Mouse (Mus musculus): ENCODE measurements around the gene Arhgef3.
"Not testable (repeated sequence)": the region's sequence is repeated elsewhere in the genome, so short reads cannot be mapped to it uniquely, and the experiment has no call there.

DNA sequence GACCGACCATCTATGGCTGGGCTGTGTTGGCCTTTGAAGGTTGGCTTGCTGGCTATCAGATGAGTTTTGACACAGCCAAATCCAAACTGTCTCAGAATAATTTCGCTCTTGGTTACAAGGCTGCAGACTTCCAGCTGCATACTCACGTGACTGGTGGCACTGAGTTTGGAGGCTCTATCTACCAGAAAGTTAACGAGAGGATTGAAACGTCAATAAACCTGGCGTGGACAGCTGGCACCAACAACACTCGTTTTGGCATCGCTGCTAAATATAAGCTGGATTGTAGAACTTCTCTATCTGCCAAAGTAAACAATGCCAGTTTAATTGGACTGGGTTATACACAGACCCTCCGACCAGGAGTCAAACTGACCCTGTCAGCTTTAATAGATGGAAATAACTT is 96.1 kb downstream of the Arhgef3 start:
- TF ChIP-seq GATA1 (IDR thresholded peaks at IDR 0.05; ENCODE audit: borderline replicate concordance, low read length); CTCF (IDR thresholded peaks at IDR 0.05; ENCODE audit: low read depth, low read length): not testable (repeated sequence)

All from G1E (cell line).